Mouse (Mus musculus) neural tube, embryonic 11.5 days (tissue): ENCODE results near the gene Opn1sw. TPM values are rescaled to one million over a fixed set of nuclear protein-coding genes. Genes with fewer than 3 reads are reported as not detected.
"Not testable (repeated sequence)": the region's sequence is repeated elsewhere in the genome, so short reads cannot be mapped to it uniquely, and the experiment has no call there.

Experiments used
- ATAC-seq: fragments of 200-750 bp; cut with Nextera tagmentation; 2 replicates; pipeline ENCODE4 v1.8.0; 2017; ENCODE audit warnings: moderate number of reproducible peaks, mild to moderate bottlenecking, moderate TSS enrichment, moderate library complexity; ENCODE audit not compliant: insufficient read depth, low FRiP score, low TSS enrichment
- DNase-seq: peaks from one replicate; pipeline ENCODE4 v3.0.0-alpha.2; 2015; ENCODE audit warnings: low spot score
- H3K27ac ChIP-seq: fragments of 300-500 bp; sonication (generic); 2 replicates; pipeline ENCODE4 v1.5.1; 2014; ENCODE audit warnings: low read depth, mild to moderate bottlenecking, low read length
- H3K27me3 ChIP-seq: fragments of 300-500 bp; sonication (generic); 2 replicates; pipeline ENCODE4 v1.6.1; 2014; ENCODE audit warnings: mild to moderate bottlenecking, low read length, mixed read lengths; ENCODE audit not compliant: control insufficient read depth, insufficient read depth
- H3K36me3 ChIP-seq: fragments of 300-500 bp; sonication (generic); 2 replicates; pipeline ENCODE4 v1.6.1; 2014; ENCODE audit warnings: mild to moderate bottlenecking, low read length, moderate library complexity, mixed read lengths; ENCODE audit not compliant: control insufficient read depth, insufficient read depth
- H3K4me1 ChIP-seq: fragments of 300-500 bp; sonication (generic); 2 replicates; pipeline ENCODE4 v1.6.1; 2014; ENCODE audit warnings: low read length, mixed read lengths; ENCODE audit not compliant: control insufficient read depth, insufficient read depth
- H3K4me2 ChIP-seq: fragments of 300-500 bp; sonication (generic); 2 replicates; pipeline ENCODE4 v1.6.1; 2014; ENCODE audit warnings: low read depth, mild to moderate bottlenecking, moderate library complexity
- H3K4me3 ChIP-seq: fragments of 300-500 bp; sonication (generic); 2 replicates; pipeline ENCODE4 v1.5.1; 2014; ENCODE audit warnings: low read depth, low read length
- H3K9ac ChIP-seq: fragments of 300-500 bp; sonication (generic); 2 replicates; pipeline ENCODE4 v1.6.1; 2014; ENCODE audit warnings: mild to moderate bottlenecking, low read length
- H3K9me3 ChIP-seq: fragments of 300-500 bp; sonication (generic); 2 replicates; pipeline ENCODE4 v1.6.1; 2016; ENCODE audit warnings: low read length; ENCODE audit not compliant: control insufficient read depth
- WGBS: fragments of 180-500 bp; shearing (Covaris S2); extraction: QIAGEN DNeasy Blood & Tissue Kit; methylation state at CpG from one replicate; pipeline ENCODE4 v1.1.7; 2014; 5-methylcytosine and 5-hydroxymethylcytosine counted together
- microRNA-seq: library from miRNA; unstranded; fragments of <30 nt; microRNA quantifications from one replicate; pipeline ENCODE4, GENCODE M21; 2016
- polyA plus RNA-seq: library from polyadenylated mRNA; unstranded; fragments of >200 nt; fragmentation: Nextera tagmentation; extraction: Ambion mirVana; gene quantifications from 2 replicates; pipeline ENCODE4 v1.2.1, GENCODE M21; 2014

Opn1sw gene
- polyA plus RNA-seq, 1 experiment from 2014 or later: 0.20 TPM

DNA sequence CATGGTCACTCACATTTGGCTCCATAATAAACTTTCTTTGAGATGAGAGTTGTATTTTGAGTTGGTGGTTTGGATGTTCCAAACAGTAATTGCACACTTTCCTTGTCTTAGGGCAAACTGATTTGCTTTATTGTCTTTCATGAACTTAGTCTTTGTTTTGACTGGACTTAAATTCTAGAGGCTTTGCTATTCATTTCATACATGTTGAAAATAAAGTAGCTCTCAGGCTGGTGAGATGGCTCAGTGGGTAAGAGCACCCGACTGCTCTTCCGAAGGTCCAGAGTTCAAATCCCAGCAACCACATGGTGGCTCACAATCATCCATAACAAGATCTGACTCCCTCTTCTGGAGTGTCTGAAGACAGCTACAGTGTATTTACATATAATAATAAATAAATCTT is 41.8 kb downstream of the Opn1sw start:
- not testable (repeated sequence) for H3K4me1 ChIP-seq, H3K27me3 ChIP-seq, H3K9me3 ChIP-seq, DNase-seq, ATAC-seq, H3K9ac ChIP-seq, H3K4me2 ChIP-seq, H3K27ac ChIP-seq, H3K4me3 ChIP-seq, H3K36me3 ChIP-seq
- 93% methylated on average over 2 of the region's 2 CpGs for WGBS

DNA sequence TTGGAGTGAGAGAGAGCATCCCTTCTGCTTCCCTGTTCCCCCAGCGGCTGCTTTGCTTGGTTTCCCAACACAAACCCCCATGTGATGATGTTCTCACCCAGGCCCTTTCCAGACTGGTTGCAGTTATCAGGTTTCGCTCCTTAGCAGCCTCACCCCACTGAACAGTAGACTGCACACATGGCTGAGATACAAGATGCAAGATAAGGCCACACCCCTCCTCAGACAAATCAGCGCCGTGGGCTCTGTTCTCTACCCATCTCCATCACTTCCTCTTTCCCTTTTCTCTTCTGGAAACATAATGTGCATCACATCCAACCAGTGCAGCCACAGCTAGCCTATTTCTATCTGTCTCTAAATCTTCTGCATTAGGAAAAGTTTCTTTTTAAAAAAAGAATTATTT is 58.8 kb downstream of the Opn1sw start:
- no peak overlapping the region for H3K9ac ChIP-seq
- DNase-seq (no peak), ATAC-seq (no peak)
- no peaks in the 10 kb centered on the region for H3K9me3 ChIP-seq
- no peaks in the 10 kb centered on the region for H3K27me3 ChIP-seq
- H3K4me3 ChIP-seq: no peak overlapping the region
- no peaks in the 10 kb centered on the region for H3K4me1 ChIP-seq
- 68% methylated on average over 4 of the region's 4 CpGs for WGBS
- no peaks in the 10 kb centered on the region for H3K36me3 ChIP-seq
- H3K27ac ChIP-seq: no peak overlapping the region
- no peak overlapping the region for H3K4me2 ChIP-seq

DNA sequence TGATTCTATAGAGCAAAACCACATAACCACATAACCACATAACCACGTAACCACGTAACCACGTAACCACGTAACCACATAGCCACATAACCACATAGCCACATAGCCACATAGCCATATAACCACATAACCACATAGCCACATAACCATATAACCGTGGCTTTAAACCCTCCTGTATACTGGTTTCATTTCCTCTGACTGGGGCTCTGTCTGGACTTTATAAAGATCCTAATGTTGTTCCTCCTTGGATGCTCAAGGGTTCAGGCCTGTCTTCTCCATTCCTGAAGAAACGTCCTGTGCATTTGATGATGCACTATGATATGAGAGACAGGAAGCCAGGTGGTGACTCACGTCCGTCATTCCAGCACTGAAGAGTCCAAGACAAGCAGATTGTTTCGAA is 61.3 kb downstream of the Opn1sw start:
- DNase-seq (no peak), ATAC-seq (no peak)
- WGBS: 91% methylated on average over 9 of the region's 9 CpGs
- Histone ChIP-seq H3K4me1 (no peaks in the 10 kb centered on the region), H3K4me3 (no peak overlapping the region), H3K9me3 (no peaks in the 10 kb centered on the region), H3K4me2 (no peak overlapping the region), H3K27me3 (no peaks in the 10 kb centered on the region), H3K36me3 (no peaks in the 10 kb centered on the region), H3K9ac (no peak overlapping the region), H3K27ac (no peak overlapping the region)

Small RNA genes lying within 50 kb of the gene (microRNA-seq; reads per million reads assigned to microRNA genes)
- 0.78 reads per million for gene Gm26220
- gene Gm44354: not detected

Other genes with a start within 250 kb of the Opn1sw start
- 70.7 and 71.3 TPM in 2 replicates for gene Rbm28, start 223.5 kb downstream of the Opn1sw start, polyA plus RNA-seq
- gene Prrt4, start 208.9 kb downstream of the Opn1sw start, polyA plus RNA-seq: 1.2 and 1.4 TPM in 2 replicates
- gene Impdh1, start 172.1 kb downstream of the Opn1sw start, polyA plus RNA-seq: 50.7 and 56.5 TPM in 2 replicates
- gene Hilpda, start 116.0 kb downstream of the Opn1sw start, polyA plus RNA-seq: 35.5 and 42.2 TPM in 2 replicates
- 0.32 and 0.33 TPM in 2 replicates for gene Fam71f2, start 108.9 kb downstream of the Opn1sw start, polyA plus RNA-seq
- 0.32 TPM in 1 of 2 replicates, not detected in the other for gene Fam71f1, start 69.3 kb downstream of the Opn1sw start, polyA plus RNA-seq
- 289 and 291 TPM in 2 replicates for gene Calu, start 40.4 kb downstream of the Opn1sw start, polyA plus RNA-seq
- gene Ccdc136, start 7.8 kb upstream of the Opn1sw start, polyA plus RNA-seq: 36.8 and 40.1 TPM in 2 replicates
- gene Flnc, start 44.8 kb upstream of the Opn1sw start, polyA plus RNA-seq: 4.6 and 5.8 TPM in 2 replicates
- 194 and 201 TPM in 2 replicates for gene Atp6v1f, start 79.2 kb upstream of the Opn1sw start, polyA plus RNA-seq
- not detected in 2 replicates for gene Atp6v1fnb, start 83.0 kb upstream of the Opn1sw start, polyA plus RNA-seq
- gene Kcp, start 119.5 kb upstream of the Opn1sw start, polyA plus RNA-seq: 11.8 and 13.1 TPM in 2 replicates
- 1.5 and 2.2 TPM in 2 replicates for gene Irf5, start 138.2 kb upstream of the Opn1sw start, polyA plus RNA-seq
- gene Tnpo3, start 221.4 kb upstream of the Opn1sw start, polyA plus RNA-seq: 109 and 118 TPM in 2 replicates